Mouse (Mus musculus) A20 (cell line): ENCODE measurements around the gene Fyttd1.

Source experiments
- DNase-seq: peaks from one replicate; pipeline ENCODE4 v3.0.0-alpha.2; 2011; ENCODE audit warnings: low read depth, low spot score

Gene Fyttd1

GRCm38 (mm10) chr16:32942694-32943093 is 65.4 kb downstream of the Fyttd1 start:
- no peak for DNase-seq

GRCm38 (mm10) chr16:32945379-32945778 is 68.1 kb downstream of the Fyttd1 start:
- DNase-seq: no peak

GRCm38 (mm10) chr16:32948016-32948415 is 70.7 kb downstream of the Fyttd1 start:
- no peak for DNase-seq

- peak; percentile 64 for DNase-seq
Observed at GRCm38 (mm10) chr16:32948656-32949055, 71.4 kb downstream of the Fyttd1 start.

GRCm38 (mm10) chr16:32949281-32949680 is 72.0 kb downstream of the Fyttd1 start:
- peak; percentile 73 for DNase-seq

GRCm38 (mm10) chr16:32951074-32951473 is 73.8 kb downstream of the Fyttd1 start:
- peak; percentile 35 for DNase-seq

GRCm38 (mm10) chr16:32953806-32954205 is 76.5 kb downstream of the Fyttd1 start:
- DNase-seq: no peak

GRCm38 (mm10) chr16:32954304-32954703 is 77.0 kb downstream of the Fyttd1 start:
- no peak for DNase-seq

GRCm38 (mm10) chr16:32956889-32957288 is 79.6 kb downstream of the Fyttd1 start:
- no peak for DNase-seq
